Mouse (Mus musculus) gastrocnemius, adult 18-20 months (tissue): ENCODE data around the gene 2010111I01Rik. TPM values are rescaled to one million over a fixed set of nuclear protein-coding genes. Genes with fewer than 3 reads are reported as not detected.
"Not testable (repeated sequence)": the region's sequence is repeated elsewhere in the genome, so short reads cannot be mapped to it uniquely, and the experiment has no call there.

Experiments used
- DNase-seq: peaks from one replicate; pipeline ENCODE4 v3.0.0; 2021; ENCODE audit warnings: low spot score
- total RNA-seq, 2 experiments: library from RNA; stranded (reverse); gene quantifications; 2 replicates each; pipeline ENCODE4 v1.2.3; 2021

2010111I01Rik gene
- total RNA-seq, 2 experiments from 2014 or later = 46.4 to 82.7 TPM

DNA sequence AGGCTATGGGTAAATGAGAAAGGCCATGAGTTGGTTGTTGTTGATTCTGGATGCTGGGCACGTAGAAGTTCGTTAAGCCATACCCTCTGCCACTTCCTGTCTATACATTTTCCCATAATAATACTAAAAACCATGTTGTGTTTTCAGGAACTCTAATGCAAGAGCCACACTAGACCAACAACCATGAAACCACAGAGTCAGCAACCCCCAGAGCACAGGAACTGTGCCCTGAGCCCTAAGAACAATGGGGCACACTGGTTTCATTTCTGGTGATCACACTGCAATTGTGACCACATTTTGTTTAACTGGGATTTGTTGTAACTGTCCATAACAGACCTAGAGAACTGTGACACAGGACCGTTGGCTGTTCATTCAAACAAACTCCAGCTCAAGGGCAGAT, 12.1 kb upstream of the 2010111I01Rik start:
- DNase-seq = no peak

DNA sequence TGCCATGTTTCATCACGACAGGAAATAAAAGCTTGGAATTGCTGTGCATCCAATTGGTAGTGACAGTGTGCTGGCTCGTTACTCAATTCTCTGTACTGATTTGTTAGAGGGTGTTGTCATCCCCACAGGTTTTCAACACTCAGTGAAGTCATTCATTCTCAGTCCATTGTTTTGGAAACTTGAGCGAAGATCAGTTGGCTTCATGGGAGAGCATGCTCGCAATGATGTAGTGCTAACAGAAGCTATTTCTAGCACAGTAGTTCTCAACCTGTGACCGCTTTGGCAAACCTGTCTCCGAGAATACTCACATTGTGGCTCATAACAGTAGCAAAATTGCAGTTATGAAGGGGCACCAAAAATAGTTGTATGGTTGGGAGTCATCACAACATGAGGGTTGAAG, 8.7 kb upstream of the 2010111I01Rik start:
- no peak for DNase-seq

DNA sequence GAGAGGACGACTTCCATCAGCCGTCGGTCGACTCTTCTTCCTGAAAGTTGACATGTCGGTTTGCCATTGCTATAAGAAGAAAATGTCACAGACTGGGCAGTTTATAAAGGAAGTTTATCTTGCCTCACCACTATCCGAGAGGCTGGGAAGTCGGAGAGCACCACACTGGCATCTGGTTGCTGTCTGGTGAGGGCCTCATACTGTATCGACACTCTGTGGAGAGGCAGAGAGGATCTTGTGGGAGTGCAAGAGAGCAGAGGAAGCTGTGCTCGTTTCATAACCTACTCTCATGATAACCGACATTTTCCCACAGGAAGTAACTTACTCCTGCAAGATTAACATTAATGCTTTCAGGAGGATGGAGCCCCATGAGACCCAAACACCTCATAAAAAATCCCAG, 7.9 kb upstream of the 2010111I01Rik start:
- DNase-seq = no peak

DNA sequence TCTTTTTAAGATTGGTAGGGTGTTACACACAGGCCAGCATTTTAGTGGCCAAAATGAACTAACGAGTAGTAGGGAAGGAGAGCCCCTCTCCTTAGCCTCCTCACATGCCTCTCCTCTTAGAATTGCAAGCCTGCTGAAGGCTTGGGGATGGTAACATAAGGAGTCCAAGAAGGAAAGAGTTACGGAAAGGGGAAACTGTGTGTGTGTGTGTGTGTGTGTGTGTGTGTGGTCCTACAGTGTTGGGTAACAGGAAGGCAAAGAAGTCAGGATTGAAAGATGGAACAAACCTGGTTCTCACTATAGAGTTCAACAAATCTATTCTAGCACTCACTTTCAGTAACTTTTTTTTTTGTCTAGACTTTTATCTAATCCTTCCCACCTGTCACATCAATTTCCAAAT, 1.3 kb upstream of the 2010111I01Rik start:
- DNase-seq = no peak

DNA sequence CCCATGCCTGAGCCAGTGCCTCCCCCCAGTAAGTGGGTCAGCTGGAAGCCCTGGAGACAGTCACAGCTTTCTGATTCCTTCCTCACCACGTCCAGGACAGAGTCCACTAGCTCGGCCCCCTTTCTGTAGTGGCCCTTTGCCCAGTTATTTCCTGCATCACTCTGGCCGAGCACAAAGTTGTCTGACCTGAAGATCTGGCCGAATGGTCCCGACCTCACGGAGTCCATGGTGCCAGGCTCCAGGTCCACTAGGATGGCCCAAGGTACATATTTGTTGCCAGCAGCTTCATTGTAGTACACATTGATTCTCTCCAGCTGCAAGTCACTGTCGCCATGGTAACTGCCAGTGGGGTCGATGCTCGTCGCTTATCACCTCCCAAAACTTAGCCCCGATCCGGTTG, 3.5 kb downstream of the 2010111I01Rik start:
- no peak for DNase-seq

DNA sequence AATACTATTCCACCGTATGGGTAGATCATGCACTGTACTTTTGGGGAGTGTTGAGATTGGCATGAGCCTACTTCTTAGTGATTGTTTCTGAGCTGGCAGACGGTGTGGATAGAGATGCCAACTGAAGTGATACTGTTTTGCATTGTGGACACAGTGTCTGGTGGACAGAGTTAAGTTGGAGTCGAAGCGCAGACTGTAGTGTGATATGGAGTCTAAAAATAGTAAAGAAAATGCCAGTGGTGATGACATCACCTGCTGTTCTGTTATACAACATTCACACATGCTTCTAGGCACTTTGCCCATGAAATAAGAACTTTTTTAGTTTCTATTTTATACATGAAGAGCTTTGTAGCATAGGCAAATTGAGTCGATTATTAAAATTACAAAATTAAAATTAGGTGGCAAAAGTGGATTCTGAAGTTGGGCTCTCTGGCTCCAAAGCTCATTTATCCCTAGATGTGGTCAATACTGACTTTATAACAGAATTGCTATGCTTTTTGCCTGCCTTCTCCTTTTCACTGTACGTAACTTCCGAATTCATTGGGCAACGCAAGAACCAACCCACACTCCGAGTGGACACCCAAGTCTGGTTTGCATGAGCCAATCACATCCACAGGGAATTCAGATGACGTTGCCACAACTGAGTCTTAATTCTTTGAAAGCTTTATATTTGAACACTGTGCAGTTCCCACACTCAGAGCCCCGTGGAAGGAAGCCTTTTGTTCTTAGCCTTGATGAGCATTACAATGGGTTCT, 6.0 kb downstream of the 2010111I01Rik start:
- peak; percentile 35 for DNase-seq

DNA sequence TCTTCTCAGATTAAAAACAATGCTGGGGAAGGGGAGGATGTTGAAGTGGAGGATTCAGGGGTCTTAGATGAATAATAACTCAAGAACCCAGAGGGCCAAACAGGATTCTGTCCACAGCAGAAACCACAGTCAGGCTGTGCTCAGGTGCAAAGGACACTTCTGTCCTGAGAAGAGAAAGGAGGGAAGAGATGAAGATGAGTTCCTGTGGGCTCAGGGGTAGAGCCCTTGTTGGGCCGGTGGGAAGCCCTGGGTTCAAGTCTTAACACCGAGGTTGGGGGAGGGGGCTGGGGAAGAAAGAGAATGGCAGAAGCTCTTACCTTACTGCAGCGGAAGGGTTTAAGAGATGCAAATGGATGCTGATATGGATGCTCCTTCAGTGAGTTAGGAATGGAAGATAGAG, 7.7 kb downstream of the 2010111I01Rik start:
- no peak for DNase-seq

DNA sequence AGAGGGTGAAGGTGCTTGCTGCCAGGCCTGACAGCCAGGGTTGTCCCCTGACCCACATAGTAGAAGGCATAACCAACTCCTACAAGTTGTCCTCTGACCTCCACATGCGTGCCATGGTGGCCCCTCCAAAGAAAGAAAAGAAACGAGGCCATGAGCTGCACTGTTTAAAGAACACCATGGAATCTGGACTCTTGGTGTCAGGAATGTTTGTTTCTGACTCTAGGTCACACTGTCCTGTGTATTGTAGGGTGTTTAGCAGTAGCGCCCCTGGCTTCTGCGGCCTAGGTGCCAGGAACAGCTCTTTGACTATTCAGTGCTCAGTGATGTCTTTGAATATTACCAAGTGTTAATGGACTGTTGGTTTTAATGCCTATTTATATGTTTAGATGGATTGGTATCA, 8.4 kb downstream of the 2010111I01Rik start:
- DNase-seq = no peak

DNA sequence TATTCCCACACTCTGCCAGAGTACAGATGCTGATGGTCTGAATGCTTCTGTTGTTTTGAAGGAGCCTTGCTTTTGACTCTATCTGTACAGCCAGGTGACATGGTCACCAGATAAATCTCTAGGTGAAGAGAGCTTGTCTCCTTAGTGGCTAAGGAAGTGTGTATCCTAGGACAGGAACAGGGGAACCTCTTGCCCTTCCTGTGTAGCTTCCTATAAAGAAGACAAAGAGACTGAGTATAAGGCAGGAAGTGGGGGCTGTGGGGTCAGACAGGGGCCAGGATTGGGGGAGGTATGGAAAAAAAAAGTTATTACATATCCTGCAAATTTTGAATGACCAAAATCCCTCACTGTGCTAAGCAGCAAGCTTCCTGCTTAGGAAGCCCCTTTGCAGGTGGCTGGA, 13.4 kb downstream of the 2010111I01Rik start:
- DNase-seq = no peak

DNA sequence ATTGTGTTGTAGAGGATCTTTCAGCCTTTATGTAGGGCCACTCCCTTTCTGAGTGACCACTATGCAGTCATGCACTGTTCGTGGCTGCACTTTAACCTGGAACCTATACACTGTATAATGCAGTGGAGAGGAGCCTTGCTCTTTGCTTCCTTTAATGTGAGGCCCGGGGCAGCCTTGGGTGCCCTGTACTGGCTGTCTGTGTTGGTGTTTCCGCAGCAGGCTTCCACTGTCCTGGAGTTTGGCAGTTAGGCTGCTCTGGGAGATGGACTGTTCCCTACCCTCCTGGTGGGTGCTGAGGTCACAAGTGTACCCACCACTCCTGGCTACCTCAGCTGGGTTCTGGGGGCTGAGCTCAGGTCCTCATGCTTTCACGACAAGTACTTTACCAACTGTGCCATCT, 14.1 kb downstream of the 2010111I01Rik start:
- no peak for DNase-seq

DNA sequence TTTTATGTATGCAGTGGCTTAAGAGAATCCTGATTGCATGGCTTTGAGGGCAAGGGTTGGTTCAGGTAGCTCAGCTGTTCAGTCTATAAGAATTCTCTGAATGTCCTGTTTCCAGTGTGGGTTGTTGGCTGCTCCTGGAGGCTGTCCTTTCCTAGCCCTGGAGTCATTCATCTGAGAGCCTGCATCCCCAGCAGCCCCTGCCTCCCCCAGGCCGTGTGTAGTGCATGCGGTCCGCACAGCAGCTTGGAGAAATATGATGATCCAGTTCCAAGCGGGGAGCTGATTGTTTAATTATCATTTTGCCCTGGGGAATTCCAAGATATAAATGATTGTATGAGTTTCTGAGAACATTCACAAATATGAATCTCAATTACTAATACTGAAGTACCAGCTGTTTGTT, 14.5 kb downstream of the 2010111I01Rik start:
- no peak for DNase-seq

DNA sequence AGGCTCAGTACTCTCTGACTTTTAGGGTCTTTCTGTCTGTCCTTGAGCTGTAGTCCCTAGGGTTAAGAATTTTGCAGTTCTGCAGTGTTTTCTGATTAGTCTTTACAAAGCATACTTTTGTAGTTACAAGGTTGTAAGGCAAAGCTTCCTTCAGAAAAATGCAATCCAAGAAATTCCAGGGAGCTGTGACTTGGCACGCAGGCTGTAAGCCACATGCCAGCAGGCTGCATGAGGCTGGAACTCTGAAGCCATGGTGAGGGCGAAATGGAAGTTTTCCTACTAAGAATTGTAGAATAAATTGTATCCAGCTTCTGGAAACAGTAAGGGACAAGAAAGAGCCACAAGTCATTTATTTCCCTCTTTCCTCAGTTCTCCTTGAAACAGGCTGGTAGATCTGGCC, 15.4 kb downstream of the 2010111I01Rik start:
- DNase-seq = no peak

DNA sequence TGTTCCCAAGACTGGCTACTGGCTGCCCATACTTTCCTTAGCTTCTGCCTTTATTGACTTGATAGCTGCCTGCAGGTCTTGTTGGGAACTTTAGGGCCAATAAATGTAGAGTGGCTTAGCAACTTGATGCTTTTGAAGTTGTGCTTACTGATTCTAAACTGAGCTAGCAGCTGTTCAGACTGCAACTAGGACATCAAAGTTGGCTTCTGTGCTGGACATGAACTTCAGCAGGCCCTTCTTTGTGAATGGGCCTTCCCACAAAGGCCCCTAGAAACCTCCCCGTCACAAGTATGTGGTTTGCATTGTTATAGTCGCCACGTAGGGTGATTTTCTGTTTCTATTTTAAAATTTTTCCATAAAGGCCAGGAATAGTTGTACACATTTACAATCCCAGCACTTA, 19.8 kb downstream of the 2010111I01Rik start:
- no peak for DNase-seq

DNA sequence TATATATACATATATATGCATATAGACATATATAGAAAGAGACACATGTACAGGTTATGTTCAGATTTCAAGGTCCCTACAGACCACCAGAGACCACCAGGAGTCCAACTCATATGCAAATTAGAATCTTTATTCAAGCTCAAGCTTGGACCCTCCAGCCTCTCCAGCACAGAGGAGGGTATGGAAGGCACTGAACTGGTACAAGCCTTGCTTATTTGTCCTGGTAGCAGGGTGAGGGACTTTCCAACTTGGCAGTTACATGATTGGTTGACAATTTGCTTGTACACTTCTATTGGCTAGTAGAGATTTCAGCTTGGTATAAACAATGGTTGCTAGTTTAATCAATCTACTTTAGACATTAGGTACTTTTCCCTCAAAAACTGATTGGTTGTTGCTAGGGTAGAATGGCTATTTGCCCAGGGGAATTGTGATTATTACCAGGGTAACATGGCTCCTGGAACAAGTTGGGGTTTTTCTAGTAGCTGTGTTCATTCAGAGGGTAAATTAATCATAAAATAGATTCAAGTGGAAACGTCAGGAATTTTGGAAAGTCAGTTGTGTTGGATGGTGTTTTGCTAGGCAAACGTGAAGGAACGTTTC, 25.3 kb downstream of the 2010111I01Rik start:
- no peak for DNase-seq

DNA sequence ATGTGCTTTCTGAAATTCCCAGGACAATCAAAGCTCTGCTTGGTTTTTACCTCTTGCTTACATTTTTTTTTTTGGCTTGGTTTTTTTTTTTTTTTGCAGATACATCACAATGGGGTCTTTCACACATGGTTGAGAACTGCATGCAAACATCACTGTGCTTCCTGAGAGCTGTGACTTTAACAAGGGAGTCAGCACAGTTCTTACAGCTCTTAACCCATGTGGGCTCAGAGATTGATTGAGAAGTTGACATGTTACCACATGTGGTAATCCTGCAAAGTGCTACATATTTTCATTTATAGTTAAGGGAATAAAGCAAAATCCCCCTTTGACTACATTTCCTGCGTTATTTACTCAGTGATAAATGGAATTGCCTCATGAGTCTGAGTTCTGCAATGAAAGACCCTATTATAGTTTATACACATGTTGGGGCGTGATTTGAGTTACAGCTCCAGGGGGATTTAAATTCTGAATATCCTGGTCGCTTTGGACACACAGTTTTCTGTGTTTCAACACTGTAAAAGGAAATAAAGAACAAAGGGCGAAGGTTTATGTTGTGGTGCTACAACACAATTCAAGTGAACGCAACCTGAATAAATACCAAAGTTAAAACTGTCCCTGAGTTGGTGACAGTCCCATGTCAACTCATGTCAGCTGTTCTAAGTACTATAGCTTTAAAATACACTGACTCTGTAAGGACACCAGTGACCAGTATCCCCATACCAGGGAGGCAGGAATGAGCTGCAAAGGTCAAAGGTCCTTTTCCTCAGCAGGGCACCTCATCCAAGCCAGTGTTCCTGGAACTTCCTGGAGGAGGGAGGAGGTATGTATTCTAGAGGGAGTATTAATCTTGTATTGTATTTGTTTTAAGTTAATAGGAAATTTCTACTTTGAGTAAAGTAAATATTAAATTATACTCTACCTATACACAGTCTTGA, 29.1 kb downstream of the 2010111I01Rik start:
- DNase-seq = no peak

DNA sequence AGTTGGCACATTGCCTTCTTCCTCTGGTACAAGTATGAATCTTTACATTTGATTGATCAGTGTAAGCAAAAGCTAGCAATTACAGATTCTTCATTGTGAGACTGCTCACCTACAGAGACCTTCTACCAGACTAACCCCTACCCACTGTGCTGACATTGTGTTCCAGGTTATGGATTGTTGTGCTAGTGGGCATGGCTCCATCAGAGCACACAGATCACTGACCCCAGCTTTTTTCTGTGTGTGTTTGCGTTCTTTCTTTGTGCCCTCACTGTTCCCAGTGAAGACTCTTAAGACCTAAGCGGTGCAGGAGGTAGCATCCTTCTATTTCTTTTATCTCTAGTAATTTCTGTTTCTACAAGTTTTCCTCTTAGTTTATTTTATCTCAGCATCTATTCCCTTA, 32.1 kb downstream of the 2010111I01Rik start:
- DNase-seq = no peak

DNA sequence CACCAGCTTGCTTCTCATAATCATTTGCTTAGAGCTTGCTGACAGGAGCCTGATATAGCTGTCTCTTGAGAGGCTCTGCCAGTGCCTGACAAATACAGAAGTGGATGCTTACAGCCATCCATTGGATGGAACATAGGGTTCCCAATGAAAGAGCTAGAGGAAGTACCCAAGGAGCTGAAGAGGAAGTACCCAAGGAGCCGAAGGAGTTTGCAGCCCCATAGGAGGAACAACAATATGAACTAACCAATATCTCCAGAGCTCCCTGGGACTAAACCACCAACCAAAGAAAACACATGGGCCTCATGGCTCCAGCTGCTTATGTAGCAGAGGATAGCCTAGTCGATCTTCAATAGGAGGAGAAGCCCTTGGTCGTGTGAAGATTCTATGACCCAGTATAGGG, 42.8 kb downstream of the 2010111I01Rik start:
- DNase-seq = not testable (repeated sequence)

DNA sequence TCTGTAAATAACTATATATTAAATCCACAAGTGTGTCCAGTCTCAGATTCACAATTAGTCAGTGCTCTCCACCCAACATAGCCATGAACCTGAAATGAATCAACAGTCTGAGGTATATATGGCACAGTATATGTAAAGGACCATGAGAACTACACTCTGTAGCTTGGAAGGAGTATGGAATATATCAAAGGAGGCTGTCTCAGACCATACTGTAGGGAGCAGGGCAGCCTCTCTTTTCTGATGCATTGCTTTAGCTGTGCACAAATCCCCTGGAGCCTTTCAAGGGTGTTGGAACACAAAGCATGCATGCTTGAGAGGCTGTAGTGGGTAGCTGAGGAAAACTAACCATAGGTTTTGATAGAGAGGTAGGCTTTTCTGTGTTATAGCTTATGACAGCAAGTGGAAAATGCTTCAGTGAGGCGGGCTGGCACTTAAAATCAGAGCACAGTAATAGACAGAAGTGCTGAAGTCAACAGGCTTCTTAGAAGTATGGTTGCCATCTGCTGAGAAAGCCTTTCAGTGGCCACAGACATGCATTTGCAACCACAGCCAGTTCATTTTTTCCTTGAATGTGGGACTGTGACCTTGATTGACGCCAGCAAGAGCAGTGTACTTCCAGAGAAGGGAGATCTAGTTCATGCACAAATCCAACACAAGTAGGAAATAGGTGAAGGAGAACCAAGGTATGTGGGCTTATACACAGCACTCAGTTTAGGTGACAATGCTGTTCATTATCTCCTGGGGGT, 45.8 kb downstream of the 2010111I01Rik start:
- DNase-seq = no peak

DNA sequence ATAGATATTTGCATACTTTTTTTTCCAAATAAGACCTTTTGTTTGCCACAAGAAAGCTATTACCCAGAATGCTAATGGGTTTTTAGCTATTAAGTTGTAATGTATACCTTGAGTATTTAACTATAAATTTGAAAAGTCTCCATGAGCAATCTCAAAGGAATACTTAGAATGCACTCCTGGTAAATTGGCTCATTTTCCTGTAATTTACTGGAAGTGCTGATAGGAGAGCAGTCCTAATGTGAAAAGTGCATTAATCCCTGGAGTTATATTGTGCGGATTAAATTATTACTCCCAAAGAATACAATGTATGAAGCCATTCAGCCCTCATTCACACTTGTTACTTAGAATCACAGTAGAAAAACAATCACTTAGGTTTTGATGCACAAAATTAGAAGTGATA, 49.7 kb downstream of the 2010111I01Rik start:
- DNase-seq = no peak

DNA sequence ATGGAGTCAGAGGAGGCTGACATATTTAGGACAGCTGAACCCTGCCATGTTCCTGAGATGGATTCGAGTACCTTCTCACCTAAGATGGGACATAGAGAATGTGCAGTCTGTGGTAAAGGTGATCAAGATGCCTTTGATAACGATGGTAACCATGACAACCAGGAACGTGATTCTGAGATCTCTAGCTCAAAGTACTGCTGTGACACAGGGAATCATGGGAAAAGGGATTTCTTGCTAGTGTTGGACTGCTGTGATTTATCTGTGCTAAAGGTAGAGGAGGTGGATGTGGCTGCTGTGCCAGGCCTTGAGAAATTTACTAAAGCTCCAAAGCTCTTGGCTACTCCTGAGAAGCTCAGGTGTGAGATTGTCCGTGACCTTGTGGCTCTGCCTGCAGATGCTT, 50.7 kb downstream of the 2010111I01Rik start:
- no peak for DNase-seq

DNA sequence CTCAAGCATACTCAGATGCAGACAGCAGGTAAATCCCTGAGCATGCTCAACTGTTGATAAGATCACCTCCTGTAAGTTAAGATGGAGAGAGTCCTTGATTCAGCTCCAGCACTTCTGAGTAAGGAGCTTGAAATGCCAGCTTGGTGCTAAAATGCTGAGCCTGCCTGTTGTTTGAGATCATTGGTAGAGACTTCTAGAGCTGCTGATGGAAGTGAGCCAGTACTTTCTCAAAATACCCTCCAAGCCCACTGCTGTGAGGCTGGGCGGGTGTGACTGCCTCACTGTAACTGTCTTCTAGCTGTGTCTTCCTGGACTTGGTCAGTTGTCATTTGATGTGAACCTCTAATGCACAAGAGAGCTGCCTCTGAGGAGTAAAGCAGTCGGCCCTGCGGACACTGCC, 51.4 kb downstream of the 2010111I01Rik start:
- no peak for DNase-seq
